Mouse (Mus musculus) layer of hippocampus, postnatal 36 days (tissue): ENCODE measurements around the gene Gm17581. TPM values are rescaled to one million over a fixed set of nuclear protein-coding genes. Genes with fewer than 3 reads are reported as not detected.
"Not testable (repeated sequence)": the region's sequence is repeated elsewhere in the genome, so short reads cannot be mapped to it uniquely, and the experiment has no call there.

Source experiments
- DNase-seq, 2 experiments: peaks; one replicate each; pipeline ENCODE4 v3.0.0; 2022
- total RNA-seq, 2 experiments: library from RNA; stranded (reverse); gene quantifications; 2 replicates each; pipeline ENCODE4 v1.2.3; 2021

Gene Gm17581
- not detected for total RNA-seq

DNA sequence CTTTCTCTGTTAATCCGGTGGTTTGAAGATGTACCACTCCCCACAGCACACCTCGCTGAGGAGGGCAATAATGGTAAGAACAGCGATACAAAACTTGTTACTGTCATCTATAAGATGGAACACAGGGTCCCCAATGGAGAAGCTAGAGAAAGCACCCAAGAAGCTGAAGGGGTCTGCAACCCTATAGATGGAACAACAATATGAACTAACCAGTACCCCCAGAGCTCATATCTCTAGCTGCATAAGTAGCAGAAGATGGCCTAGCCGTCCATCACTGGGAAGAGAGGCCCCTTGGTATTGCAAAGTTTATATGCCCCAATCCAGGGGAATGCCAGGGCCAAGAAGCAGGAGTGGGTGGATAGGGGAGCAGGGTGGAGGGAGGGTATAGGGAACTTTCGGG is at the start of gene Gm17581:
Gene Gm17581, minus strand, starts transcription at position 101 of the 400 bp plus-strand sequence.
- not testable (repeated sequence) for DNase-seq

DNA sequence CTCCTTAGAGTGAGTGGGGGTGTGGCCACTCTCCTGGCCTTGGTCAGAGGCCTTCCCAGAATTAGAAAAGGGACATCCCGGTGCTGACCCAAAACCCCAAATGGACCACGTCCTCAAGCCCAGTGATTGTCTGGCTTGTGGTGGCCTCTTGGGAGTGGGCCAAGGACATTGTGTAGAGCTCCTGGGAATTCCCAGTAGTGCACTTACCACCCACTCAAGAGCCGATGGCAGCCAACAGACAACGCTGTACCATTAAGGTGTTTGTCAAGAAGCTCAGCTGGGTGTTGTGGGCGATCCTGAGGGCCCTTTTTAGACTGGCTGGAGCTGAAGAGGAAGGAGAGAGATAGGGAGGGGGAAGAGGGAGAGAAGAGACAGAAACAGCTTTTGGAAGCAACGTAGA is 48.9 kb upstream of the Gm17581 start:
- DNase-seq: no peak

DNA sequence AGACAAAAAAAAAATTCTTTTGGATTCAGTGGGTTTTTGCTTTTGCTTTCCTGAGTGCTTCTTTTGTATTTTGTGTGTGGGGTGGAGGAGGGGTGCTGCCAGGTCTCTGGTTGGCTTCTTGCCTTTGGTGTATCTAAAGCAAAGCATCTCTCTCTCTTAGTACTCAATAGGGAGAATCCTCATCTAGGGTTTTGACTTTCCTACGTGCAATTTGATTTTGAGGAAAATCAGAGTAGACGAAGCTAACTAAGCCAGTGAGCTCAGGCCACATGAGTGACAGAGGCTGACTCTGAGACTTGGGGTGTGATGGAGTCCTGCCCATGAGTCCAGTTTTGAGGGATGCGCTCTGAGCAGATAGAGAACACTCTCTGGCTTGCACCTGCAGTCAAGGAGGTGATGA is 43.8 kb upstream of the Gm17581 start:
- no peak for DNase-seq

DNA sequence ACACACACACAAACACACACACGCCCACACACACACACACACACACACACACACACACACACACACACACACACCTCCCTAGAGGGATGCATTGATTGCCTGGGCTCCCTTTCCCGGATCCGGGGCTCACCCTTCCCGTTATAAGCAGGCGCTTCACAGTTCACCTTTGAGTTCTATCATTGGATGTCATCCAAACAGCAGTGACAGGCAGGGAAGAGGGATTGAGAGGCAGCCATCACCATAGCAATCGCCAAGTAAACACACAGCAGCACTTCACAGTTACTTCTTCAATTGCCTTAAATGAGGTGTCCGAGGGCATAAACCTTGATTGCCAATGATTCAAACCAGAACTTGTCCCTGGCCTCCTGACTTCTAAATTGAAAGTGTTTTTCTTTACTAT is 43.4 kb upstream of the Gm17581 start:
- no peak for DNase-seq

DNA sequence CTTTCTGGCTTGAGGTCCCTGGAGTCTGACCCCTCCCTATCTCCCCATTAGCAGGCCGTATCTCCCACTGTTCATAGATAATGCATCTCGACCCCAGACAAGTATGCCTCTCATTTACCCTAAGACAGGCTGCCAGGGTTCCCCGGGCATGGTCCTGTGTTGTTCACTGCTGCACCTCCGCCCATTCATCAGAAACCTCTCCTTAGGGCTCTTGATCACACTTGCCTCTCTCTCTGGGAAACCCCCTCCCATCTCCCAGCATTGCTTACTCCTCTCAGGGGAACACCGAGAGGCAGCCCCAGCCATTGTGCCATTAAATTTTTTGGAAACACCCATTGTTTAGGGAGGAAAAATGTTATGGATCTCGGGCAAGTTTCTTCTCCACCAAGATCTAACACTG is 42.3 kb upstream of the Gm17581 start:
- no peak for DNase-seq

DNA sequence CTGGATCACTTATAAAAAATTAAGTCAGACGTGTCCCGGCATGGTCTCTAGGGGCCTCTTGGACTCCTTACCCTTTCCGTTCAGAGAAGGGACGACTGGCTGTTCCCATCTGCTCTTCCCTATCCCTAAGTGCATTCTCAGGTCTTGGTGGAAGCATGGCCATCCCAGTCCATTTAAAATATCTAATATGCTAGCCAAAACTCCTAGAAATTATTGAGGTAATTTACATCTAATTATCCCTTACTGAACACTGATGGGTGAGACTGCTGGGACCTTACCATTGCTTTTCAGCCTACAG is 42.0 kb upstream of the Gm17581 start:
- DNase-seq: no peak

DNA sequence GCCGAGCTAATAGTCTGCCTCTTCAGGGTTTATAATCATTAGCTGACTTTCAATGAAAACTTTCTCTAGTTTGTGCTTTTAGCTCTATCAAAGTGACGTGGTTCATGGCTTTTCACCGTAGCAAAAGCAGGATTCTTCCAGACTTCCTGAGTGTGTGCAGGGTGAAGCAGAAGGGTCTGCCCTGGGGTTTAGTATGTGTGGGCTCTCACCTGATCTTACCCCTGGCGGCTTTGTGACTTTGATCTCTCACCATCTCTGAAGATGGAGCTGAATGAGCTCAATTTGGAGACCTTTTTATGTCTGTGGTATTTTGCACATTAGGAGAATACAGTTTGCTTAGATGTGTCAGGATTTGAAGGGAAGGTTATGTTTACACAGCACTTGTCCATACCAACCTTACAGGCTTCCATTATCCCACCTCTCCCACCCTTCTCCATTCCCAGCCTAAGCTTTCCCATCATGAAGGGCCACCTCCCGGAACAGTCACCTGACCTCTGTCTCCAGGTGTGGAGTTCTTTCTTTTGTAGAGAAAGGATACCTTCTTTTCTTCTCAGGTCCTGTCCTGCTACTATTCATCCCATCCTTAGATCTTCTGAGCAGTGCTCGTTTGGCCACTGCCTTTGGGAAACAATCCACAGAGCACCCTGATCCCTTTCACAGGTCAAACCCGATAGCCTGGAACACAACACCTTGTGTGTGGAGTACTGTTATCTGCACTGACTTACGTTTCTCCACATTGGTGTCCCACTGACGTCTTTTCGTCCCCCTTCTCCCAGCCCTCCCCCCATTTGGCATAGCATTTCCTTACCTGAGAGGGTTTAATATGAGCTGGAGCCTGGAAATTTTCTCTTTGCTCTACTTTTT is 41.4 kb upstream of the Gm17581 start:
- DNase-seq: no peak

DNA sequence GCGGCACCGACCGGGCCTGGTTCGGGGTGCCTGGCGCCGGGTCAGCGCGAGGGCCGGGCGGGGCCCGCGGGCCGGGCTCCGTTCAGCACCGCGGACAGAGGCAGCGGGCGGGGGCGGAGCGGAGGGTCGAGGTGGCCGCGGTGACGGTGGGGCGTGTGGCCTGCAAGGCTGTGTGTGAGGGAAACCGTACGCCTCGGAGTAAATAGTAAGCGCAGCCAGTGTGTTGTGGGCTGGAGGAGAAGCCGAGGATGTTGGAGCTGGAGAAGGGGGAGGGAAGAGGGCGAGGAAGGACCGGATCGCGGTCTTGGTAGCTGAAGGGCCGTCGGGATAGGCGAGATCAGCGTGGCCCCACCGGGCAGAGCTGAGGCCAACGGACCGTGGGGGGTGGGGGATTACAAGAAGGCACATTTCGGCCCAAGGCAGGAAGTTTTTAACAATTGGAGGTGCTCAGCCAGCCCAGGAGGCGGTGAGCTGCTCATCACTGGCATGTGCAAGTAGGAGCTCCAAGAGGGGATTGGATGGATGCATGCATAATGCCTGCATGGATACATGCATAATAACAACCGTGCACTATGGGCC is 40.1 kb upstream of the Gm17581 start:
- peak; percentile 37 to 48 for DNase-seq

DNA sequence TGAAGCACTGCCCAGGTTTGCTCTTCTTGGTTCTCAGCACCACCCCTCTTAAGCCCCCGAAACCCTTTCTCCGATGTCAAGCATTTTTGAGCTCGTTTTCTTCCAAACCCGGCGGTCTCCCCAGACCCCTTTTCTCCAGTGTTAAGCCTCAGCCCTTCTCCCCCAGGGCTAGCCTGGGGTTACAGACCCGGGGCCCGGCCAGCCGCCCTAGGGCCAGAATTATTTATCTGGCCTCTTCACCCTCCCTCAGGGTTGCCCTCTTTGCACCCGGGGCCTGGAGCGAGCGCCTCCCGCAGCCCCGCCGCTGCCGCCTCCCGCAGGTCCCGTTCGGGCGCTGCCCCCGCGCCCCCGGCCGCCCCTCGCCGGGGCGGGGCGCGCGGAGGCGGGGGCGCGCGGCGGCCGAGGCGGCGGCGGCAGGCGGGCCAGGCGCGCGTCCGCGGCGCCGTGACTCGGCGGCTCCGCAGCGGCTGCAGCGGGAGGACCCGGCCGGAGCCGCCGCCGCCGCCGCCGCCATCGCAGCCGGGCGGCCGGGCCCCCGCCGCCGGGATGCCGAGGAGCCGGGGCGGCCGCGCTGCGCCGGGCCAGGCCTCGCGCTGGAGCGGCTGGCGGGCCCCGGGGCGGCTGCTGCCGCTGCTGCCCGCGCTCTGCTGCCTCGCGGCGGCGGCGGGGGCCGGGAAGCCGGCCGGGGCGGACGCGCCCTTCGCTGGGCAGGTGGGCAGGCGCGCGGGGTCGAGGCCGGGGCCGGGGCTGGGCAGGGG is 39.4 kb upstream of the Gm17581 start, which contains the start of gene Mmp24:
Gene Mmp24, plus strand, starts transcription at position 416 of the 758 bp plus-strand sequence.
- no peak for DNase-seq

DNA sequence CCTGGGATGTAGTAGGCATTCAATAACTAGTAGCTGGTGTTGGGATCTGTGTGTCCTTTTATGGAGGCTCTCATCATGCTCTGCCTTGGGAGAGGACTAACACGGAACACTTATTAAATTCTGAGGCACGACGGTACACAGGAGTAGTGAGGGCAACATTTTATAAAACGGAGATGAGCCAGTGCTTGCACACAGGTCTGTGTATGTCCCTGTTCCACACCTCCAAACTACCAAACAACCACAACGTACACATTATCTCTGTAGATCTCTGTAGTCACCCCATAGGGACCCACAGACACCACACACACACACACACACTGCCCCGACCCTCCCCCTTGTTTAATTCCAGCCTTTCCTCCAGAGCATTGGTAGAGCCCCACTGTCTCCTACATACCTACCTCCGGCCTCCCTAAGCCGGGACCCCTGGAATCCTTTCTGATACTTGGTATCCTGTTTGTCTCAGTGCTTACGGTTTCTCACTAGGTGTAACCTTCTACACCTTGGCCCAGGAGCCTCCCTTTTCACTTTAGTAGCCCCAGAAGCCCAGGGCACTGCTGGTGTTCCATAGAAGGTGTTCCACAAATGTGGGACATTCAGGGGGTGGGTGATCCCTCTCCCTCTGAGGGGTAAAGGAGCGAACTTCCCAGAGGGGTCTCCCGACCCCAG is 38.7 kb upstream of the Gm17581 start:
- no peak for DNase-seq

DNA sequence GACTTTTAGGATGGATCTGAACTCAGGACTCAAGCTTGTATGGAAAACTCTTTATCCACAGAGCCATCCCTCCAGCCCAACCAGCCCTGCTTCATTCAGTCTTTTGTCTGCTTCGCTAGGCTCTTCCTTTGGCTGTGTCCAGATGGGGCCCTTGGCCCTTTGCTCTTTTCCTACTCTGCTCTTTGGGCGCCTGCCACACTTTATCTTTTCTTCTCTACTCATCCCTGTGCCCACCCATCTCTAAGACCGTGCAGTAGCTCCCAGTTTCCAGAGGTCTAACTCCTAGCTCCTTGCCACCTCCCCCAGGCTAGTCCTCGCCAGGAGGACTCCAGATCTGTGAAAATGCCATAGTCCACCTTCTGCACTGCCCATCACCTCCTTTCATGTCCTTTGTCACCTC is 38.0 kb upstream of the Gm17581 start:
- no peak for DNase-seq

DNA sequence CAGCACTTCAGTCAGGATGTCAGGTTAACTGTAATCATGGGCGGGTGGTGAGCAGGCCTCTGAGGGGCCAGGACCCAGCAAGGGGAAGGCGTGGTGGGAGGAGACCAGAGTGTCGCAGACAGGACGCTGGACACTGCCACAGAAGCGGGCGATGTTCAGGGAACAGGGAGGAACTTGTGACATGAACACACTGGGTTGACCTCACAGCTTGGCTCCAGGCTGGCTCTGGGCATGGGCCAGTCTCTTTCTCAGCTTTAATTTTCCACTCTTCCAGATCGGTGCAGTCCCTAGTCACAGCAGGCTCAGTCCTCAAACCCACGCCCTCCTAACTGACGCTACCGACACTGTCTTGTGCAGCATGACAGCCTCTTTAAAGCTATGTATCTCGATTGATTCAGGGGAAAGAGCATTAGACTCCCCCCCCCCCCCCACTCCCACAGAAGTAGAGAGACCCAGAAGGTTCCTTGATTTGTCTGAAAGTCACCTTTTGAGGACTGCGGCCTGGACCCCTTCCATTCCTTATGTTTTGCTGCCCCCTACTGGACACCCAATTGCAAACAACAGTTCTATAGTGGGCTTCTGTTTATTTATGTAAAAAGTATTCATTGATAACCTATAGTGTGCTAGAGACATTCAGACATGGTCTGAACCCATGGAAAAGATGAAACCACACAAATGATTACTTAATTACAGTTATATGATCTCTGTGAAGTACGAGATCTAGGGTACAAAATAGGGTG is 29.2 kb upstream of the Gm17581 start:
- peak in 1 of 2 experiments; percentile 49 for DNase-seq

DNA sequence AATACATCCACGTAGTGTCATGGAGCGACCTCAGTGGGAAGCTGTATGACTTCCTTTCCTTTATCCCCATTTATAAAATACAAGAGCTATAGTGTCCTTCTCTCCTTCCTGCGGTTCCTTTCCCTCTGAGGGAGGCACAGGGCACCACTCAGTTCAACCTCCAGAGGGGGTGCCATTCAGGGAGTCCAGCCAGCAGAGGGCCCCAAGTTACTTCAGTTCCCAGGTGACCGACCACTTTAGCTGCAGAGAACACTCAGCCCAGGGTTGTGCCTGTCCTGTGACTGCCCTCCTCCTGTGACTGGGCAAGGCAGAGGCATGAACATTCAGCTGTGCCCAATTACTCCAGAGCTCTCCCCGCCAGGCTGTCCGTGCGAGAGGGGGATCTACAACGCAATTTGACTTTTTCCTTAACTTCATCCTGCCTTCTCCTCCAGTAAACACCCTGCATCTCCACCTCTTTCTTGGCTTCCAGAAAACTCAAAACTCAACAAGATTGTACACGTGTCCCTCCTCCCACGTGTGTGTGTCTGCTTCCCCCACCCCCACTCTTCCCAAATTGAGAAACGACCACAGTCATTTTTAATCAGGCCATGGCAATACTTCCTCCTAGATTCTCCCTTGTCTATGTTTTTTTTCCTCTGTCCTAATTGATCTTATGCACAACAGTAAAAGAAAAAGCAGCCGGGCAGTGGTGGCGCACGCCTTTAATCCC is 21.3 kb upstream of the Gm17581 start:
- DNase-seq: no peak

DNA sequence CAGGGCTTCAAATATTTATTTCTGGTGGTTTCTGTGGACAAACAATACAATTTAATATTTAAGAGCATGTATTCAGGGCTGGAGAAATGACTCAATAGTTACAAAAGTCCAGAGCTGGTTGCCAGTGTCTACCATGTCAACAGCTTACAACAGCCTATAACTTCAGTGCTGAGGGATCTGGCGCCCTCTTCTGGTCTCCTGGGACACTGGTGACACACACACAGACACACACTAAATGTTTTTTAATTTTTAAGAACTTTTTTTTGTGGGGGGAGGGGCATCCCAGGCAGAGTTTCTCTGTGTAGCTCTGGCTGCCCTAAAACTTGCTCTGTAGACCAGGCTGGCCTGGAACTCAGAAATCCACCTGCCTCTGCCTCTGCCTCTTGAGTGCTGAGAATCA is 20.1 kb upstream of the Gm17581 start:
- no peak for DNase-seq

DNA sequence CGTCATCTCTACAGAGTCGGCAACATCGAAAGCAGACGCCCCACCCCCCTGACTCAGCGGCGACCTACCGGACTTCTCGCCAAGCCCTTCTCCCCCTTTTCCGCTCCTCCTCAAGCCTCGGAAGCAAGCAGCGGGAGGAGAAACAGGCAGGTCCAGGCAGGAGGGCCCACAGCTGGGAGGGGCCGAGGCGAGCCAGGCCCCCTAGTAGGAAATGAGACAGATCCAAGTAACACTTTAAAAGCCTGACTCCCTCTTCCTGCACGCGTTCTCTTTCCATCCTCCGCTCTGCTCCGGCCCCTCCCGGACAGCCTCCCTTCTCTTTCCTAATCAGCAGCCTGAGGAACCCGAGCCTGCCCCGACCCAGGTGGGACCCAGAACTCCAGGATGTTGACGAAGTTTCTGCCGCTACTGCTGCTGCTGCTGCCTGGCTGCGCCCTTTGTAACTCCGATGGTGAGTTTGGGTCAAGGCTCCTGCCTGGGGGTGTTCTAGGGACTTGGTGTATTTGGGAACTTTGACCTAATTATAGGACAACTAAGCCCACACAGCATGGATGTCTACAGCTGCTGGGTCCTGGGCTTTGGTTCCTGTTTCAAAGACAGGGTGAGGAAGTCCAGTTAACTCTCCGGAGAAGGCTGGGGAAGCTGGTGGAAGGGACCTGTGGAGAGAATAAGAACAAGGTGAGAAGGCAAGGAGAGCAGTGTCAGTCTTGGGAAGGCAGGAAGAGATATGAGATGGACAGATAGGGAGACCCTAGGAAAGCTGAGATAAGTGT is 15.5 kb upstream of the Gm17581 start, which contains the start of gene Procr:
Gene Procr, plus strand, starts transcription at position 104 of the 773 bp plus-strand sequence.
- DNase-seq: no peak

DNA sequence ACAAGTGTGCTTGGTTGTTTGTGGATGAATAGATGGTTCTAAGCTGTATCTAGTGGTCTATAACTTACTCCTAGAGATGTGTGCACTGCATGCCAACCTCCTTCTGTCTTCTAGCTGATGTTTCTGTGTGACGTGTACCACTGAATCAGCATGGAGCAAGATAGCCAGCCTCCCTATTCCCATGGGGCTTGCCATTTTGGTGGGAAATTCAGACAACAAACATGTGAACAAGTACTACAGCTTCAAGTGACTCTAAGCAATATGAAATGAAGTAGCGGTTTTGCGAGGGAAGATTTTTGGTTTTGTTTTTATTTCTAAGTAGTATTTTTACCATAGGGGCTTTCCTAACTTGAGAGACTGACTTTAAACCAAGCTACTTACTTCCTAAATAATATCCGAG is 13.7 kb upstream of the Gm17581 start:
- DNase-seq: no peak

DNA sequence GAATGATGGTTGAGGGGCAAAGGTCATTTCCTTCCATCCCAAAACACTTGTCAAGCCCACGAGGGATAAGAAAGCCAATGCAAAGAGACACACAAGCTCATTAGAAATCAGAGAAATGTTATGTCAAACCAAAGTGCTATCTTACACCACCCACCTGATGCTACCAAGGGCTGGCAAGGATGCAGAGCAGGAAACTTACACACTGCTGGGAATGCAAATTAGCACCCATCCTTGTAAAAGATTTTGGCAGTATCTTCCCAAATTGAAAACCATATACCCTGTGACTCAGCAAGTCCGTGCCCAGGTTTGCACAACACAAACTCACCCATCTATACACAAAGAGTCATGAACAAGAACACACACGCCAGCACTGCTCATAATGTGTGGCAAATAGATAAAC is 9.8 kb upstream of the Gm17581 start:
- DNase-seq: no peak

DNA sequence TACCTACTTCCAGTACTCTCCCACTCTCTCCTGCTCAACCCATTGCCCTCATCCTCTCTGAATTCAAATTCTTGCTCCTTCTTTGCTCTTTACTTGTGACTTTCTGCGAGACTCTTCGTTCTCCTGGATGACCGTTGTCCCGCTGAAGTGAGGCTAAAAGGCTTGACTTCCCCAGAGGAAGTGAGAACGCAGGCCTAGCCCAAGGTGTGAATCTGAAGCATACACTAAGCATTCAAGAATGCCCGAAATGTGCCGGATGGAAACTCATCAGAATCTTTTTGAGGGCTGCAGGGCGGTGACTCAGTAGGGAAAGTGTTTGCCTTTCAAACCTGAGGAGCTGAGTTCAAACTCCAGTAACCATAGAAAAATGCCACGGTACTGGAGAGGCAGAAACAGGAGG is 7.7 kb upstream of the Gm17581 start:
- no peak for DNase-seq

DNA sequence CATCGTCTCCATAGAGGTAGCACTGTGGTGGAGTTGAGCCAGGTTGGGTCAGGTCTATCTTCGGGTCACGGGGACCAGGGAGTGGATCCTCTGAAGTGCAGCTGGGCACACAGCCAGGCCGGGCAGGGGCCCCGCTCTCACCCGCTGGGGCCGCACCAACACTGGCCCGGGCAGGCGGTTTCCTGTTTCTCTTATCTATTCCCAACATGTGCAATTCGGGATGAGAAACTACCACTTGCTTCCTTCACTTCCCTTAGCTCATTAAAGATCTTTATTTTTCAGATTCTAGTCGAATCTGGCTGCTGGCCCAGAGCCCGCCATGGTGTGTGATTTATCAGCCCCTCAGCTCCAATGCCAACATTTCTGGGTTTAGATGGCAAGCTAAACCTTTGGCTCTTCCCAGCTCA is 7.3 kb upstream of the Gm17581 start:
- no peak for DNase-seq

DNA sequence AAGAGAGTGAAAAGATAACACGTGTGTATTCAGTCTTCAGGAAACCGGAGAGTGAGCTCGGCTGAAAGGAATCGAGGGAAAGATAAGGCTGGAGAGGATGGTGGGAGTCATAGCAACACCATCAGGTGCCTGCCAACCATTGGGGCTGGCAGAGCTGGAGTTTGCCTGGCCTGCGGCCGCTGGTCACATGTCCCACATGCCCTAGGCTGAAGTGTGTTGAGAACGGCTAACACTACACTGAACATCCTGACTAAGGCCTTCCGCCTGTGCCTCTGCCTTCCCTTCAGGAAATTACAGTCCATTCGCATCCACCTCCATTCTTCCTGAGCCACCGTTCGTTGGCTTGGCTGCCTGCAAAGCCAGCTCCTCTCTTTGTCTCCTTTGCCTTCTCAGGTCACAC is 6.5 kb upstream of the Gm17581 start:
- DNase-seq: no peak

DNA sequence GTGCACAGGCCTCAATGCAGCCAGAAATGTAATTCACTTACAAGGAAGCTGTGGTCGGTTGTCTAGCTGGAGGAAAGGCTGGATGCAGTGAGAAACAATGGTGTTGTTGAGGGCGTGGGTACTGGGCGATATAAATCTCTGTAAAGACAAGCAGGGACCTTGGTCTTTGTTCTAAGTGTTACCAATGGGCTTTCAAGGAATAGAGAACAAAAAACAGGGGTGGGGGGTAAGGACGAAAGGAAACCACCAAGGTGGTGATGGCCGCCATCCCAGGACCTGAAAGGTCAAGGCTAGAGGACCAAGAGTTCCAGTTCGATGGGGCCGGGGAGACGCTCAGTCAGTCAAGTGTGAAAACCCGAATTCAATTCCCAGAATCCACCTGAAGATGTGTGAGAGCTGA is 2.1 kb upstream of the Gm17581 start:
- no peak for DNase-seq
